Mouse (Mus musculus) kidney, postnatal 14 days (tissue): ENCODE data around the gene Nf2.
A peak's percentile ranks its signal among the peaks of the same experiment; 100 is the strongest.

Experiments
- DNase-seq: peaks from one replicate; pipeline ENCODE4 v3.0.0; 2022; ENCODE audit warnings: mixed read lengths

The Nf2 gene

GRCm38 (mm10) chr11:4789691-4790090, 59.6 kb downstream of the Nf2 start:
- DNase-seq: no peak

- peak; percentile 13 for DNase-seq
Observed at GRCm38 (mm10) chr11:4784629-4785142, 64.7 kb downstream of the Nf2 start.

DNA sequence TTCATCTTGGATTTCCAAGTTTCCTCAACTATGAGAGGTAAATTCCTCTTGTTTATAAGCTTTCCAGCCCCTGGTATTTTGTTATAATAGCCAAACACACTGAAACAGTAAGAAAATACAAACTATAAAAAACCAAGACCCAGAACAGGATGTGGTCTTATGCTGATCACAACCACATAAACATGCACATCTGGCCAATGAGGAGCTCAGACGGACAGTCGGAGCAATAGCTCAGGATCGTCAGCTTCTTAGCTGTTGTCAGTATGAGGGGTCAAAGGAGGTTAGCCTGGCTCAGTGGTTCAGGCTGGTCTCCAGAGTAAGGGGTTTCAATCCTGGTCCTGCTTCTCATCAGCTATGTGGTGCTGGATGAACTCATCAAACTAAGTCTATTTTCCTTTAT, 66.2 kb downstream of the Nf2 start:
- DNase-seq: no peak

GRCm38 (mm10) chr11:4780927-4781326, 68.4 kb downstream of the Nf2 start:
- no peak for DNase-seq

GRCm38 (mm10) chr11:4772925-4773324, 76.4 kb downstream of the Nf2 start:
- DNase-seq: peak; percentile 58

DNA sequence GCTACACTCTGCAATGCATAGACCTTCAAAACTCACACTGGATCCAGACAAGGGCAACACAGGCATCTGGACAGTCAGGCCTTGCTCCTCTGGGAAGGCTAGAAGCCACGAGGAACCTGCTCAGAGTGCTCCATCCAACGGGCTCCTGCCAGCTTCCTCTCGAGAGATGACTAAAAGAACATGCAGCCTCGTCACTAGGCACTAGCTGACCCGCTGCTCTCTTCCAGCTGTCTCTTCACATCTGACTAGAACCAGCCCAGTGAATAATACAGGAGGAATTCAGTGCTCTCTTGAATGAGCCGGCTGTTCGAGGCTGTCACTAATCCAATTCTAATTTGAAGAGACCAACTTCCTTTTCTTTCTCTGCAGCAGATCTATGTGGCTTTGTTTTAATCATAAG, 77.6 kb downstream of the Nf2 start:
- no peak for DNase-seq

- no peak for DNase-seq
Observed at GRCm38 (mm10) chr11:4769881-4770280, 79.5 kb downstream of the Nf2 start.

- no peak for DNase-seq
Observed at GRCm38 (mm10) chr11:4769293-4769692, 80.0 kb downstream of the Nf2 start.

- DNase-seq: no peak
Observed at GRCm38 (mm10) chr11:4768399-4768798, 80.9 kb downstream of the Nf2 start.

DNA sequence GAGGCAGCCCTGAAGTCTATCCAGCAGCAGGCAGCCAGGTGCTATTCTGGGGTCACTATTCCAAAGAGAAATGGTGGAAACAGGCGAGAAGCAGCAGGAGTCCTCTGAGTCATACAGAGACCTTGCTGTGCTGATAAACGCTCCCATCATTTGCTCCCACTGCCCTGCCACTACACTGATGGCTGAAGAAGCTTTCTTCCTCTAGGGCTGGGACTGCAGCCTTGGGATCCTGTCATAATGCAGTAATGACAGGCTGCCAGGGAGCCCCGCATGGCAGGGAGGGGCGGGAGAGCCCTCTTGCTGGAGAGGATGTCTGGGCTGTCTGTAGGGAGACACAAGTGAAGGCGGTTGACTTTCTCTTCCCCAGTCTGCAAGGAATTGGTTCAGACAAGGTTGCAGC, 84.9 kb downstream of the Nf2 start:
- no peak for DNase-seq

- DNase-seq: no peak
Observed at GRCm38 (mm10) chr11:4763631-4764030, 85.7 kb downstream of the Nf2 start.

GRCm38 (mm10) chr11:4762511-4762910, 86.8 kb downstream of the Nf2 start:
- no peak for DNase-seq

DNA sequence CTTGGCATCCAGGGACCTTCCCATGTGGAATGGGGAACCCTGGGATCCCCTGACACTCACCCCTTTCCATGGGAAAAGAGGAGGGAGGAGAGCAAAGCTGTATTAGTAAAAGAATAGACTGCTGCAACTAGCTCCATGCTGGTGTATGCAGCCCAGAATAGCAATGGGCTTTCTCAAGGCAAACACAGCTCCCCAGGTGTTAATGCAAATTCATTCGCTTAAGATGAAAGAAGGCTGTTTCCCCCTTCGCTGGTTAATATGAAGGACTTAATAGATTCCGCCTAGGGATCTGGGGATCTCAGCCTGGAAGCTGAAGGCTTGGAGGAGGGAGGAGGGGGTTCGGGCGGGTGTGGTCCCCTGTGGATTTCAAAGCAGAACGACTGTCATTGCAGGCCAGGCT, 87.3 kb downstream of the Nf2 start:
- no peak for DNase-seq

DNA sequence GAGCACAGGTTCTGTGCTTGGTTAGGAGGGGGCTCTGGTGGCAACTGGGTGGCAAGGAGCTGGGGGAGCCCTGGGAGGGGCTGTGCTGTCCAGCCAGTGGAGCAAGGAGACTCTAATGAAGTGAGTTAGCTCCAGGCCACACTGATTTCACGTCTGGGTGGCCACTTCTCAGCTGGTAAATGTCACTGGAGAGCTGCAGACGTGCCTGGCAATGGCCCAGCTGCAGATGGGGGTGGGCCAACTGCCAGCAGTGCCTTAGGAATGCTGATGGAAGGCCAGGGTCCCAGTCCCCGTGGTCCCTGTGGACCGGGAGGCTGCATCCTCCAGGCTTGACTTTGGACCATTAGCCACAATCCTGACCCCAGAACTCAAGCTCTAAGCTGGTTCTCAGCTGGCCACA, 88.9 kb downstream of the Nf2 start:
- DNase-seq: peak; percentile 81

DNA sequence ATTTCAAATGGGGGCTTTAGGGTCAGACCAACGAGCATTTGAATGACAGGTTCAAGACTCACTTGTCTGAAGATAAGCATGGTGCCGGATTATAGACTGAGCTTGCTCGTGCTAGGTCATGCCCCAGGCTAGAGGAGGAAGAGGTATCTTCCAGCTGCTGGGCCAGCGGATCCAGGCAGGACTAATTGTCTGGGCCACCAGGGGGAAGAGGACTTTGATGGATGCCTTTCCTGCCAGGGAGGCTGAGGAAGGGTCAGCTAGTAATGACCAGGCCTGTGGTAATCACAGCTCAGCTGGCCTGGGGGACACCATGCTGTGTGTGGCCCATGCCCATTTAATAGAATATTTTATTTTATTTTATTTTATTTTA, 91.6 kb downstream of the Nf2 start:
- no peak for DNase-seq

- no peak for DNase-seq
Observed at GRCm38 (mm10) chr11:4756984-4757788, 92.2 kb downstream of the Nf2 start.

DNA sequence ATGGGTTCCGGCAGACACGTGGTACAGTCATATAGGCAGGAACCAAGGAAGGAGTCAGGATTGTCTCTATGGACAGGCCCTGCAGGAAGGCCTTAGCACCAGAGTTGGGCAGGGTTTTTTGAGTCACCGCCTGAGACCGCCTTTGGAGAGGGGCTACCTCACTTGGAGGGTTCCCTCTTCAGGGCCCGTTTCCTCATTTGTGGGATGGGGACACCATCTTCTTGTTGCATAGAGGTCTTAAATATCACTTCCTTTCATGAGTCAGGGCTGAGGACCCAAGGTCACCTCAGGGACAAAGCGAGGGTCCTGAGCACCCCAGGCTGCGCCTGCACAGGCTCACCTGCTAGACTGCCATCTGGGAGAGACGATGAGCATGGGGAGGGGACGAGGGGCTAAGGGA, 92.9 kb downstream of the Nf2 start:
- DNase-seq: no peak

DNA sequence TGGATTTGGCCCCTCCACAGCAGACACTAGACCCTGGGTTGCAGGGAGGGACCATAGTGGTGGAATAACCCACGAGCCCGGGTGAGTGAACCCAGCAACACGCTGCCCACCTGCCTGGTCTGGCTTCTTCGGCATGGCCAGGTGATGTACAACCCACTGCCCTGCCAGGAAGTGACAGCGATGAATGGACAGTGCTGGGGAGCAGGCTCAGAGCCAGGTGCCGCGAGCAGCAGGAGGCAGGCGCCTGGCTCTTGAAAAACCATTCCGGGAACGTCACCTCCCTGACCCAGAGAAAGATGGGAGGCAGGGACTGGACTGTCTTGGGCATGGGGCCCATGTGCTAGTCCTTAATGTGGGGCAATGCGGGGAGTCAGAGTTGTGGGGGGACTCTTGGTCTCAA, 94.5 kb downstream of the Nf2 start:
- no peak for DNase-seq

DNA sequence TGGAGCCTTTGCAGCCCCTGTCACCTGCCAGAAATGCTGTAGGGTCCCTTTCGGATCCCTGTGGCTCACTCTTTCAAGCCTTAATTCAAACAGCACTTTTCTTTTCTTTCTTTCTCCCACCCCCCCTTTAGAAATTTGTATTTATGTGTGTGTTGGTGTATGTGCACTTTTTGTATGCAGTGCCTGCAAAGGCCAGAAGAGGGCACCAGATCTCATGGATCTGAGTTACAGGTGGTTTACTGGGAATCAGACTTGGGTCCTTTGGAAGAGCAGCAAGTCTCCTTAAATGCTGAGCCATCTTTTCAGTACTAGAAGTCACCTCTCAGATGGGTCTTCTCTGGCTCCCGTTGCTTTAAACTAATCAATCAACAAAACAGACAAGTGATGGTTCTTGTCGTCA, 95.3 kb downstream of the Nf2 start:
- no peak for DNase-seq

GRCm38 (mm10) chr11:4752836-4753235, 96.5 kb downstream of the Nf2 start:
- DNase-seq: no peak

DNA sequence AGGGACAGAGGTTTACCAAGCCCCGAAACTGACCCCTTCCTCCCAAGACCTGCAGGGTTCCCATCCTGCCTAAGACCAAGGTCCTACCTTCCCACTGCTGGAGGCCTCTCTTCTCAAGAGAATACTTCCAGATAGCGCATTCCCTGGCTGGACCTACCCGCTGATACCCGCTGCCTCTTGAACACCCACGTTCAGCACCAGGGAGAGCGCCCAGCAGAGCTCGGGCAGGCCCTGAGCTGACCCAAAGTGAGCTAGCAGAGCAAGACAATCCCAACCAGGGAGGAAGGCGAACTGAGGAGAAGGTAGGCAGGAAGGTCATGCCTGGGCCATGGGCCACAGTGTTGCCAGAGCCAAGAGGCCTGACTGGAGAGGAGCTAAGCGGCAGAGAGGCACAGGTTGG, 99.1 kb downstream of the Nf2 start:
- peak; percentile 83 for DNase-seq

- no peak for DNase-seq
Observed at GRCm38 (mm10) chr11:4747285-4747684, 102.1 kb downstream of the Nf2 start.

DNA sequence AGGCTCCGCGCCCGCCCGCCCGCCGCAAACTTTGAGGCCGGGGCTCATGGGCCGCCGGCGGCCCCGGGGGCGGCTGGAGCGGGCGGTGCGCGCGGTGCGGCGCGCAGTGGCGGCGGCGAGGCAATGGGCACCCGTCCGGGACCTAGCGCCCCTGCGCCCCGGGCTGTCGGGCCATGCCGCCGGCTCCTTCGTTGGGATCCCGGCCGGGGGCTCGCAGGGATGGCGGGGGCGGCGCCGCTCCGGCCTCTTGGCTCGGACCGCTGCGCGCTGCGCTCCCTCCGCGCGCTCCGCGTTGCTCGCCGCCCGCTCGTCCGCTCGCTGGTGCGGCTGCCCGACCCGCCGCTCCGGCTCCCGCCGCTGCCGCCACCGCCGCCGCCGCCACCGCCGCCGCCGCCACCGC, 102.6 kb downstream of the Nf2 start, which contains the start of gene Cabp7:
Gene Cabp7 (minus strand): TSS at position 46 of the 400 bp plus-strand sequence.
- DNase-seq: no peak

GRCm38 (mm10) chr11:4745969-4746368, 103.4 kb downstream of the Nf2 start:
- no peak for DNase-seq

GRCm38 (mm10) chr11:4744691-4745090, 104.6 kb downstream of the Nf2 start:
- no peak for DNase-seq
